Mouse (Mus musculus): Measurements from ENCODE around the gene Gm28710. TPM values are rescaled to one million over a fixed set of nuclear protein-coding genes. Genes with fewer than 3 reads are reported as not detected.
A peak's percentile ranks its signal among the peaks of the same experiment; 100 is the strongest.

Gm28710 gene
- polyA plus RNA-seq, 1 experiment from 2014 or later = not detected

DNA sequence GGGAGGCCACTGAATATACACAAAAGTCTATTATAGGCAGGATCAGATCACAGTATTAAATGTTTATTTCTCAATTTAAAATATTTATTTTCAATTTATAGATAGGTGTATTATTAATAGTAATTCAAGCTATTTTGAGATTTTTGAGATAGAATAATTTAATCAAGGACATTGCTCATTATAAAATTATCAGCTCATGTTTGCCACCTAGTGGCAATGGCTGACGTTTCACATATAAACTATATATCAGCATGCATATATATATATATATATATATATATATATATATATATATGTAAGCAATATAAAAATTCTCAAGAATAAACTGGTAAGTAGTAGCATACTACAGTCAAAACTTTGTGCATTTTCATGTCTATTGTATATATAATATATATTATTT, 102.6 kb downstream of the Gm28710 start:
- H3K4me2 ChIP-seq (ENCODE audit: low read depth, low read length) = no peak overlapping the region
- ATAC-seq (replicated peaks; ENCODE audit: insufficient number of reproducible peaks, low FRiP score, low TSS enrichment, low read depth) (no peak), DNase-seq (ENCODE audit: low spot score) (peak; percentile 40)
- no peaks in the 10 kb centered on the region for H3K36me3 ChIP-seq (replicated peaks; ENCODE audit: control insufficient read depth, insufficient read depth, low read depth, low read length)
- H3K9ac ChIP-seq (replicated peaks; ENCODE audit: low read length) = no peak overlapping the region
- no peaks in the 10 kb centered on the region for H3K27me3 ChIP-seq (ENCODE audit: control insufficient read depth, insufficient read depth, low read length)
- no peak overlapping the region for H3K27ac ChIP-seq (replicated peaks; ENCODE audit: low read depth, low read length)
- 14% methylated on average over 1 of the region's 1 CpGs for WGBS
- H3K4me3 ChIP-seq (ENCODE audit: low read depth, low read length) = no peak overlapping the region
- H3K9me3 ChIP-seq (replicated peaks; ENCODE audit: control insufficient read depth, low read length) = no peaks in the 10 kb centered on the region
- no peaks in the 10 kb centered on the region for H3K4me1 ChIP-seq (ENCODE audit: control insufficient read depth, insufficient read depth, low read length)

- no peak overlapping the region for H3K4me2 ChIP-seq (ENCODE audit: low read depth, low read length)
- ATAC-seq (replicated peaks; ENCODE audit: insufficient number of reproducible peaks, low FRiP score, low TSS enrichment, low read depth) (no peak), DNase-seq (ENCODE audit: low spot score) (no peak)
- H3K9ac ChIP-seq (replicated peaks; ENCODE audit: low read length) = no peak overlapping the region
- no peak overlapping the region for H3K4me3 ChIP-seq (ENCODE audit: low read depth, low read length)
- WGBS = 88% methylated on average over 8 of the region's 8 CpGs
- no peaks in the 10 kb centered on the region for H3K27me3 ChIP-seq (ENCODE audit: control insufficient read depth, insufficient read depth, low read length)
- no peaks in the 10 kb centered on the region for H3K36me3 ChIP-seq (replicated peaks; ENCODE audit: control insufficient read depth, insufficient read depth, low read depth, low read length)
- H3K27ac ChIP-seq (replicated peaks; ENCODE audit: low read depth, low read length) = no peak overlapping the region
- H3K9me3 ChIP-seq (replicated peaks; ENCODE audit: control insufficient read depth, low read length) = no peaks in the 10 kb centered on the region
- no peaks in the 10 kb centered on the region for H3K4me1 ChIP-seq (ENCODE audit: control insufficient read depth, insufficient read depth, low read length)
Measured at GRCm38 (mm10) chr5:16919791-16920190, 128.2 kb downstream of the Gm28710 start.

- H3K4me2 ChIP-seq (ENCODE audit: low read depth, low read length) = no peak overlapping the region
- no peaks in the 10 kb centered on the region for H3K9me3 ChIP-seq (replicated peaks; ENCODE audit: control insufficient read depth, low read length)
- no peak for DNase-seq (ENCODE audit: low spot score)
- no peaks in the 10 kb centered on the region for H3K27me3 ChIP-seq (ENCODE audit: control insufficient read depth, insufficient read depth, low read length)
- no peak overlapping the region for H3K27ac ChIP-seq (replicated peaks; ENCODE audit: low read depth, low read length)
- 61% methylated on average over 1 of the region's 1 CpGs for WGBS
- no peaks in the 10 kb centered on the region for H3K4me1 ChIP-seq (ENCODE audit: control insufficient read depth, insufficient read depth, low read length)
- no peak overlapping the region for H3K4me3 ChIP-seq (ENCODE audit: low read depth, low read length)
- H3K9ac ChIP-seq (replicated peaks; ENCODE audit: low read length) = no peak overlapping the region
- ATAC-seq (replicated peaks; ENCODE audit: insufficient number of reproducible peaks, low FRiP score, low TSS enrichment, low read depth) = no peak
- no peaks in the 10 kb centered on the region for H3K36me3 ChIP-seq (replicated peaks; ENCODE audit: control insufficient read depth, insufficient read depth, low read depth, low read length)
Measured at GRCm38 (mm10) chr5:16922473-16922872, 130.9 kb downstream of the Gm28710 start.

Other genes starting within 250 kb of the Gm28710 start
- 4.7 and 6.7 TPM in 2 replicates for gene Hgf, start 238.3 kb upstream of the Gm28710 start, polyA plus RNA-seq (2014; fragmentation: Nextera tagmentation; extraction: Ambion mirVana)

Measured in embryonic facial prominence, embryonic 11.5 days (tissue).